Mouse (Mus musculus) kidney, adult 9 months (tissue): Measurements from ENCODE around the gene Gm44805.

Source experiments
- DNase-seq: peaks from one replicate; pipeline ENCODE4 v3.0.0; 2022

The Gm44805 gene

DNA sequence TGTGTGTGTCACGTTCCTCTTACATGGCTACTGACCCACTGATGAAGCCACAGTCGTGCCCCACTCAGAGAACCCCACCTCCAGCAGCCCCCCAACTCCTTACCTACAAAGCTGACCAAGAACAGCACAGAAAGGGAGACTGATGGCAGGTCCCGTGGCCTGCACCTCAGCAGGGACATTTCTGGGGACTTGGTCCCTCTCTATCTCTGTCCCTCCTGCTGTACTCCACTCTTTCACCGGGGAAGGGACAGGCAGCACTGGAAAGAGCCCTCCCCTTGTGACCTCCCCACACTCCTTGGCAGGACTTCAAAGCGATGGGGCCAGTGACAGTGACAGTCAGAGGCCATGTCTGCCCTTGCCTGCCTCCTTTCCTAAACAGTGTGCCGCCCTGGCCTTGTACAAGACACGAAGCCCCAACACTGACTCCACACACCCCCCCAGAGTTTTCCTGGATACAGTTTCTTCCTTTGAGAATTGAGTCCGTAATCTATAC, at the start of gene Gm44805, which contains the start of gene Apoc4:
Gene Gm44805, minus strand, starts transcription at position 222 of the 493 bp plus-strand sequence.
Gene Apoc4, minus strand, starts transcription at position 278 of the 493 bp plus-strand sequence.
- DNase-seq, result no peak

DNA sequence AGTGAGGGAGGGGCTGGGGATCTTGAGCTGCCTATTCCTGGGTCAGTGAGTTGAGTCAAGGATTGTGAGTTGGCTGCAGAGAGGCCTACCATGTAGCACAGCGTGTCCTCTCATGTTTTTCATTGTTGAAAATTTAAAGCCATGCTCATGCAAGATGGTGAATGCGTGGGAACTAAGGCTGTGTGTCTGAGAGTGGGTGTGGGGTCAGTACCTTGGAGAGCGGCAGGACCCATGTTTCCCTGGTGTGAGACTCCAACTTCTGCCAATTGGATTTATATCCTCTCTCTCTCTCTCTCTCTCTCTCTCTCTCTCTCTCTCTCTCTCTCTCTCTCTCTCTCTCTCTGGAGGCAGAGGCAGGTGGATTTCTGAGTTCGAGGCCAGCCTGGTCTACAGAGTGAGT, 45.3 kb upstream of the Gm44805 start:
- no peak for DNase-seq

DNA sequence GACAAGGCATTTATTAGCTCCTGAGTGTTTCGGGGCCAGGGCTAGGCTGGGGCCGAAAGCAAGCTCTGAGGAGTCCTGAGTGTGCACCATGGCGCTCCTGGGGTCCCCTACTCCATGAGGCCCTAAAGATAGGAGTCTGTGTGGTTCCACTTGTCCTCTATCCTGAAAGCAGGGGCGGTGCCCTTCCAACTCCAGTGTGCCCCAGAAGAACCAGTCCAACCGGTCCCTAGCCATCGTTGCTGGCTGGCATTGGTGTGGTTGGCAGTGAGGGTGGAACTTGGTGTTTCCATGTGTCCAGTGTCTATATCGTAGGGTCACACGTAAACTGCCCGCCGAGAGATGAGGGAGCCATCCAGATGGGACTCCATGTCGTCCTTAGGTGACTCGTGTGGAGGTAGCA, 42.9 kb upstream of the Gm44805 start:
- peak; percentile 55 for DNase-seq

DNA sequence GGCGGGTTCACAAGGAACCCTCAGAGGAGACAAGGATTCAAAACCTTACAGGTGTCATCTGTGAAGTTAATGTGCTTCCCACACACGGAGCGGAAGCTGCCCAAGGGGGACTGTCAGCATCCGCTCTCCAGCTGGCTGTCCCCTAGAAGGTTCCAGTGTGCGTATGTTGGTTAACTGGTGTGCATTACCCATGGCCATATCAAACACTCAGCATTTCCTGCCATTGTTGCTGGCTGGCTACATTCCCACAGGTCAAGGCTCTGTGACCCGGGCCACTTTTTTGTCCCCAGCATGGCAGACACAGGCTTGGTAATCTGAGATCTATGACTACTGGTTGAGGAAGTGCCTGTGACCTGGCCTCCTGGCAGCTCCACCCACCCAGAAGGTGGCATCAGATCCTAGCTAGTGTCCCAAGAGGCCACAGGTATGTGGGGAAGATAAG, 41.6 kb upstream of the Gm44805 start:
- peak; percentile 82 for DNase-seq

DNA sequence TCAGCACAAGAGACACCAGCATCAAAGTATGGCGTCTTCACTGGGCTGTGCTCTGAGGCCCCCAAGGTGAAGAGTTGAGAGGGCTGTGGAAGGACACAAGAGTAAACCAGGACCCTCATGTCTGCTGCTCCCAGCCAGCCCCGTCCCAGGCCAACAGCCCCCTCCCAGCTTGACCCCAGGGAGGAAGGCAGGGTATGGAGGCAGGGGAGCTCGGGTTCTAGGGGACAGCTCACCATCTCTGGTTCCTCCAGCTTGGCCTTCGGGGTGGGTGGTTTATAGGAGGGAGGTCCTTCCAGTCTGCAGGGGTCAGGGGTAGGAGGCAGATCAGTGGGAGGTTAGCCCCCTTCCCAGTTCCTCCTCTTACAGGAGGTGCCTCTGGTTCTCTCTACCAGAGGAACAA, 38.0 kb upstream of the Gm44805 start:
- no peak for DNase-seq

DNA sequence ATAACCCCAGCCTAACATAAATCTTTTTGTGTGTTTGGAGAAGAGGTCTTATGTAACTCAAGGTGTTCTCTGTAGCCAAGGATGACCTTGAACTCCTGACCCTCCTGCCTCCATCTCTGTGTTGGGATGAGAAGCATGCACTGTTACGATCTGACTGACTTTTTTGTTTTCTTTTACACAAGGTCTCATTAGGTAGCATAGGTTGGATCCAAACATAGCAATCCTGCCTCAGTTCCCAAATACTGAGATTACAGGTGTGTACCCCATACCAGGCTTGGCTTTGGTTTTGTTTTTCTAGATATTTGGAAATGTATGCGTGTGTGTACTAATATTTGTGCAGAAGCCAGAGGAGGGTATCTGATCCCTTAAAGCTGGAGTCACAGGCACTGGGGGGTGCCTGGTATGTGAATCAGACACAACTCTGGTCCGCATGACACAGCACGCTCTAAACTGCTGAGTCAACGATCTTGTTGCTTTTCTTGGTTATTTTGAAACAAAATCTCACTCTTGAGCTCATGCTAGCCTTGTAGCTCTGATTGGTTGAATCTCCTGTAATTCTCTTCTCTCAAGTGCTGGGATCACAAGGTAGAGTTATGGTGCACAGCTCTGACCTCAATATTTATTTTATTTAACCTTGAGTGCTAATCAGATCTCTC, 37.2 kb upstream of the Gm44805 start:
- no peak for DNase-seq

DNA sequence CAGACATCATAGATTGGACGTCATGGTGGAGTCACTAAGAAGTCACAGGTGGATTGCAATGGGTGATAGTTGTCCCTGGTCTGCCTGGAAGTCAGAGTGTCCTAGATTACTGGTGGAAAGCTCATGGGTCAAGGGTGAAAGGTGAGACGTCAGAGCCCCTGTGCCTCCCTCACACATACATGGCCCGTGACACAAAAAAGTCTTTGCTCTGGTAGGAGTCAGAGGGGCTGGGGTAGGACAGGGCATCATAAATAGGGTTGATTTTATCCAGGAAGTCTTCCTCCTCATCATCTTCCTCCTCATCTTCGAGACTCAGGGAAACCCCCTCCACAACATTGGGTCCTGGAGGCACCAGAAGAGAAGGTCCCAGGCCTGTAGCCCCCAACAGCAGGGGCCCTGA, 36.1 kb upstream of the Gm44805 start:
- no peak for DNase-seq

DNA sequence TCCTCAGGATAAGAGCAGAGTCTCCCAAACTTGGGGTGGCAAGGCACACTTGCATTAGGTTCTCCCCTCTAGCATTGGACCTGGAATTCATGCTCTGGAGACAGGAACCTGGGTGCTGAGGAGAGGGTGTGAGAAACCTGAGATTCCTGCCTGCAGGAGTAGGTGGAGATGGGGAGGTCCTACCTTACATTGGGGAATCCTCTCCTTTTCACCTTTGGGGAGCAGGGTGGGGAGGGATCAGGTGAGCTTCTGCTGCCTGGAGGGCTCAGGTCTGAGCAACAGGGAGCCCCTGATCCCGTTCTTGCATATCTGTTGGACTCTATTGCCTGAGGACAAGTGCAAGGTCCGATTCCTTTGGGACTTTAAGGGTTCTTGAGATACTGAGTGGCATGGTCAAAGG, 35.6 kb upstream of the Gm44805 start:
- DNase-seq, result no peak

DNA sequence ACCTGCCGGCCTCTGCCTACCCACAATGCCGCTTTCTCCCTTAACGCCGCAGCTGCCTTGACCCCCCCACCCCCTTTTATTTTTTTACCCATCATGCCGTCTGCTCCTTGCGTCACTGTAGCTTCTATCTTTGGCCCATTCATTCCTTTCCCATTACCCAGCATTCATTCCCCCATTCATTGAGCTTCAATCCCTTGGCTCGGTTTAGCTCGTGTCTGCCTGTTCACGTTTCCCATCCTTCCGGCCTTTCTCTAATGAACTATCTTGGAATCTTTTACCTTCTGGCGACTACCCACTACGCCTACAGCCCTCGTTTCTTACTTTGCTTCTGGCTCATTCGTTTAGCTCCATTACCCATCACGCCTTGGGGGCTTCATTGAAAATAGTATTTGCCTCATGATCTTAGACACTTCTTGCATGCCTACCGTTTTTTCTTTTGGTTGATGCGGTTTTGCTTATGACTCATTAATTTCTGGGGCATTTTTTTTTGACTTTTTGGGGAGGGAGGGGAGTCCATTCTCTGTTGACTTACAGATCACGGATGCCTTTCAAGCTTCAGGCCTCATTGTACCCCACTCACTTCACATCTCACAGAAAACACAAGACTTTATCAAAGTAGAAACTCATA, 34.9 kb upstream of the Gm44805 start:
- no peak for DNase-seq

DNA sequence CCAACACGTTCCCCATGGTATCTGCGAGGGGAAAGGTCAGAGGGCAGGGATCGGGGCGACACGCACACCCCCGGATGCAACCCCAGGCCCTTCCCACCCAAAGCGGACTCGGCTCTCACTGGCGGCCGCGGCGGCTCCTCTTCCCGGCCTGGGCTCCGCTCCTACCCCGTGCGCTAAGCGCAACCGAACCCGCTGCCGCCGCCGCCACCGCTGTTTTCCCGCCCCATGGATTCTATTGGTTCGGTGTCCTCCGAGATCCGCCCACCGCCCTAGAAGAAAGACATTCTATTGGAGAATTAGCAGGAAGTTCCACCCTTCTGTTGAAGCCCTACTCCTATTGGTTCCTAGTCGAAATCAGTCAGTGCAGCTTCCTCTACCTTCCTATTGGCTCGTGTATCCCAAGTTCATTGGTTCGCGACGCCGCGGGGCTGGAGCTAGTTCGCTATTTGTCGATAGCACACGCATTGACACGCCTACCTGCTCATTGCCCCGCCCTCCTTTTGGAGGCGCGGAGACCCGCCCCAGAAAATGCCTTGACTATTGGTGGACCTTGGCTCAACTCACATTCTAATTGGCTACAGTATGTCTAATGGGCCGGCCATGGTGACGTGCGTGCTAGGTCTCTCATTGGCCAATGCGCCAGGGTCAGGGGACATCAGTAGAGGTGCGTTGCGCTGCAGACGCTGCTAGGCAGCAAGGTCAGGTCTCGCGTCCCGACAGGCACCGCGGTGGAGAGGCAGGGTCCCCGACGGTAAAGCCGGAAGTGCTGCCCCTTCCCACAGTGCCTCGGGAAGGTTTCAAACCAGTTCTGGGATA, 34.2 kb upstream of the Gm44805 start, which contains the start of gene Tomm40:
Gene Tomm40, minus strand, starts transcription at position 200 of the 816 bp plus-strand sequence.
- peak; percentile 100 for DNase-seq

DNA sequence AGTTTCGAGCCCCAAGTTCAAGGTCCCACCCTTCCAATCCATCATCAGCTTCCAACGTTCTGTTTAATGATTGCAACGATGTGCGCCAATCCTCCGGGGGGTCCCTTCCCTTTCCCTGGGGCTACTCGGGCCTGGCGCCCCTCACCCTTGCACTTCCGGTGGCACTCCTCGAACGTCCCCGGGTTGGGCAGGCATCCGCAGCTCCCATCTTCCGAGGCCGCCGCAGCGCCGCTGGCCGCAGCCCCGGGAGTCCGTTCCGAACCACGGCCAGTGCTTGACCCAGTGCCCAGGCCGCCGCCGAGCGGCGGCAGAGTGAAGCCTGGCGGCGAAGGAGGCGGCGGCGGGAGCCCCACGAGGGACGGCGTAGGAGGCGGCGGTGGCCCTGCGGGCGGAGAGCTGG, 33.6 kb upstream of the Gm44805 start:
- DNase-seq, result peak; percentile 42

DNA sequence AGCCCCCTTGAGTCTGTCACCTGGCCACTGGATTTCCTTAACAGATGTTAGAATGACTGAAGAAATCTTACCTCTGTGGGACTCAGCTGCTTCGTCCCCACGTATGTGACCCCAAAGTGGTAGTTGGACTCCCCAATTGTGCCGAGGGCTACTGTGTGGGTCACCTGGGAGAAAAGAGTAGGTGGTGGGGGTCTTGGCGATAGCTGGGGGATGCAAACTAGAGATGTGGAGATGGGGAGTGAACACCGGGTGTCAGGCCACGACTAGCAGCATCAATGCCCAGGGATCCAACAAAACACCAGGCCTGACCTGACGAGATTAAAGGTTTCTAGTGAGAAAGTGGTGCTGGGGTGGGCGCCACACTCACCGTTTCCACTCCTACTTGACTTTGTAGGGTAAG, 32.4 kb upstream of the Gm44805 start:
- no peak for DNase-seq

DNA sequence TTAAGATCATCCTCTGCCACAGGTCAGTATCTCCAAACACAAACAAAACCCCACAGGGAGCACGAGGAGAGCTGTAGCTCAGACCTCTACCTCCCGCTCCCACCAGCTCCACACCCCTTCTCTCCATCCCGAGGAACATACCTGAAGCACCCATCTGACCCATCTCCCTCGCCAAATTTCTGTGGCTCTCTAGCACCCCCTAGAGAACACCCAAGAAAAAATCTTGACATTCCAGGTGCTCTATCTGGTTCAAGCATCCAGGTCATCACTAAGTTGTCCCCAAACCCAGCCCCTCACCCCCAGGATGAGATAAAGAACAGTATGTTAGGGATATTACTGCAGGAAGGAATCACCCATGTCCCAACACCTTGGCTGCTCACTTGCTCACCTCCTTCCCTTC, 32.0 kb upstream of the Gm44805 start:
- DNase-seq, result no peak

DNA sequence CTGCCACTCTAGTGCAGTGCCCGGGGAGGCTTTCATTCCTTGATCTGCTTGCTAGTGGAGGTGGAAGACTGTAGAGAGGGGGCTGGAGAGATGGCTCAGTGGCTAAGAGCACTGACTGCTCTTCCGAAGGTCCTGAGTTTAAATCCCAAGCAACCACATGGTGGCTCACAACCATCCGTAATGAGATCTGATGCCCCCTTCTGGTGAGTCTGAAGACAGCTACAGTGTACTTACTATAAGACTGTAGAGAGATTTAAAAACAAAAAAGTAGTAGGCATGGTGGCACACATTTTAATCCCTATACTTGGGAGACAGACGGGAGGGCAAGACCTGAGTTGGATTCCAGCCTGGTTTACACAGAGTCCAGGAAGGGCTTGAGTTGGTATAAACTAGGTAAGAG, 31.2 kb upstream of the Gm44805 start:
- DNase-seq, result no peak

DNA sequence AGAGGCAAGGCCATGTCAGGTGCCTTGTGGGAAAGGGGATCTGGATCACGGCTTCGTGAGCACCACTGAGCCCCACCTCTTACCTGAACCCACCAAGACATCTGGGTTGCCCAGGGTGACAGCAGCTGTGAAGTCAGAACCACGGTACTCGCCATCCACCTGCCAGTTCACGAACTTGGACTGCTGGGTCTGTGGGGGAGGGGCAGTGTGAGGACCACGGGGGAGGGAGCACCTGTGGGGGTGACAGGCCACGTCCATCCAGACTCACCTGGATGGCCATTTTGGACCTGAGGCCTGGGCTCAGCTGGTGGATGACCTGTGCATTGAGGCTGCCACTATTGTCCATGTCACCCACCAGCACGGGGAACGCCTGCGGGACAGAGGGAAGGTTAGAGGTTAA, 29.4 kb upstream of the Gm44805 start:
- no peak for DNase-seq

DNA sequence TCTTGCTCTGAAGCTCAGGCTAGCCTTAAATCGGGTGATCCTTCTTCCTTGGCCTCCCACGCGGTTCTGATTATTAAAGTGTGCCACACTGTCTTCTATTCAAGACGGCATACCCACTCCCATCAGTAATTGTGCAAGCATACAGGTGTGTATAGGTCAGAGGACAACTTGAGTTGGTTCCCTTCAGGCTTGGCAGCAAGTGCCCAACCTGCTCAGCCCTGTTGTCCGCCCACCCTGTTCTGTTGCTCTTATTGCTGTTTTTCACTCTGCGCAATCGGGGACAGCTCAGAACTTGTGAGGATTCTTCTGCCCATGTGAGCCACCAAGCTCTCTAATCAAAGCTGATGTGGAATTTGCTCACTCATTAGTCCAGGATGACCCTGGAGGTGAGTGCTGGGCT, 24.0 kb upstream of the Gm44805 start:
- no peak for DNase-seq

DNA sequence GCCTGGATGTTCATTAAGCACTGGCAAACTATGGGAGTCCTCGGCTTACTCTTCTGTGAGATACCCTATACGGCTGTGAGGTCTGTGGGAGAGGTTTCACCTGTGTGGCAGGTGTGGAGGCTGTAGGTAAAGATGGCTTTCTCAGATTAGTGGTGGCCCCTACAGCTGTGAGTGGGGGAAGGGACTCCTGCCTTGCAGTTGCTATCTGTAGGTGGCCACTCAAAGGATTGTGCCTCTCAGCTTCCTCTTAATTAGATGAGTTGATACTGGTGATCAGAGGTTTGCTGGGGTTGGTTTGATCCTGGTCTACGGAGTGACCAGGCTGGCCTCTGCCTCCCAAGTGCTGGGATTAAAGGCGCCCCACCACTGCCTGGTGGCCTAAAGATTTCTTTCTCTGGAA, 23.3 kb upstream of the Gm44805 start:
- DNase-seq, result no peak

DNA sequence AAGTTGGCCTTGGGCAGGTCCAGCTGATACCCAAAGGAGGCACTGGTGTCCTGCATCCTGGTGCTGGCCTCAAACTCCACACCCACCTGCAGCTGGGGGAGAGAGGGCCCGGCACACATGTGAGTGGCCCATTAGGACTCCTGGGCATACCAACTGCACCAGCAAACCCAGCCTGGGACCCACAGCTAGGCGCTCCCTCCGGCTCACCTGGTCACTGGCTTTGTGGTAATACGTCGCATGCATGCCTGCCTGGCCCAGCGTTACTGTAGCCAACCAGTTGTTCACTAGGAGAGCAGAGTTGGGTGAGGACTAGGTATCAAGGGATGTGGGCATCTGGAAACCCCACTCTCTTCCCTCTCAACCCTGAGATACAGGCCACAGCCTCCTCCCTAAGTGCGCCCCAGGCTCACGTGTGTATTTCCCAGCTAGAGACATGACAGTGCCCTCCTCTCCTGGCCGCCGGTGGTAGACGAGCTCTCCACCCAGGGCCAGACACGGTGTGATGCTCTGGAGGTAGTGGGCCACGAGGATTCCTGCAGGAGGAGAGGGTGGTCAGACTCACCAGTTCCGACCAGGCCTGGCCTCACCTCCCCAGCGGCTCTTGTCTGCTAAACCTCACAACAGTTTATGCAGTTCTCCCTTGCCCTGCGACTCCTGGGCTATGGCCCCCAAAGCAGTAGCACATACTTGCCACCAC, 21.8 kb upstream of the Gm44805 start:
- DNase-seq, result no peak

DNA sequence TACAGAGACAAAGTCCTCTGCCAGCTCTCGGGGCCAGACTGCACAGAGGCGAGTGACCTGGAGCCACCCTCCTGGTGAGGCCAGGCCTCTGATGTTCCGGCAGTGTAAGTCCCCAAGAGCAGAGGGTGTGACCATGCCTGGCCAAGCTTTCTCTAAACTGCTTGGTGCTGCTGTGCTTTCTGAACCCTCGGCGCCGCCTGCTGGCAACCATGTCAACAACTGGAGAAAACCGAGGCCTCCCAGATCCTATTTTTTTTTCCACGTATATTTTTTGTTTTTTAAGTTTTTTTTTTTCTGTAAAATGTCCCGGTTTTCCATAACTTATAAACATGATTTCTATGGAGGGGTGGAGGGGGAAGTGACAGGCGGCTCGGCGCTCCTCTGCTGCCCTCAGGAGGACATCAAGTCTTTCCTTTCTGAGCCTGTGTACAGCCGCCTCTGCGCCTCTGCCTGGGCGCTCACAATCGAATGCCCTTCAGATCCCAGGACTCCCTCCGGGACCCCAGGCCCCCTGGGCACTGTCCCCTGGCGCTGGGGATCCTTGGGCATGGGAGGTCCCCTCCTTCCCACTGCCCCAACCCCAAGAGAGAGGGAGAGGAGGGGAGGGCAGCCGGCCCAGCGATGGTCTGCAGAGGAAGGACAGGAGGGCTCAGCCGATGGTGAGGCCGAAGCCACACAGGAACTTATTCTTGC, 20.0 kb upstream of the Gm44805 start:
- DNase-seq, result peak; percentile 88

DNA sequence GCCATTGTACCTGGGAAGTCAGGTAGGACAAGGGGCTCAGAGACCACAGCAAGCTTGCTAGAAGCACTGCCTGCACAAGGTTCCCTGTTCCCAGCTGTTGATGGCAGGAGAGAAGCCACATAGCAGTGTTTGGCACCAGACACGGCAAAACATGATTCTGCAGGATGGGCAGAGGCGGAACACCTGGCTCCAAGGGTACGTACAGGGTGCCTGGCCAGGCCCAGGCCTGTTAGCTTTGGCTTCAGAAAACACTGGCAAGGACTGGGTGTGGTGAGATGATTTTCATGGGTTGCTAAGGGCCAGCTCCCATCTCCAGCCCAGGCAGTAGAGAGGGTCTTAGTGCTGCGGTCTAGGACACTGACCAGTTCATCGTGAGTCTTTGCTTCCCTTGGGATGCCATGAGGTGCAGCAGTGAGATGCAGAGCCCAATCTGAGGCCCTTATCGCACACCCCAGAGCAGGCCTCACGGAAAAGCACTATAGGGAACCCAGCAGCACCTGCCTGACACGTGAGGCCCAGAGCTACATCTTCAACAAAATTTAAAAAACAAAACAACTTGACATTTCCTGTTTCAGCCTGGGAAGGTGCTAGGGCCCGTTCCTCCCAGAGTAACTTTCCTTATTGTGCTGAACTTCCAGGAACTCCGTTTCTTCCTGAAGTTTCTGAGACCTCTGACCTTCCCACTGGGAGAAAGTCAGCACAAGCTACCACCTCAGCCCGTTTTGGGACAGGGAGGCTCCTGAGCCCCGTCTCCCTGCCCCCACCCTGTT, 19.3 kb upstream of the Gm44805 start:
- no peak for DNase-seq

DNA sequence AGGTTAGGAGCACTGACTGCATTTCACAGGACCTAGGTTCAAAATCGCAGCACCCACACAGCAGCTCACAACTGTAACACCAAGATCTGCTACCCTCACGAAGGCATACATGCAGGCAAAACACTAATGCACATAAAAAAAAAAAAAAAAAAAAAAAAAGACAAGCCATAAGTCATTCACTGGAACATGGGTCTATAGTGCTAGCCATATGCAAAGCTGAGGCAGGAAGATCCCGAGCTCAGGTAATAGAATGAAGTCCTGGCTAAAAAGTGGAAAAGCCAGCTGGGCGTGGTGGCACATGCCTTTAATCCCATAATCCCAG, 18.6 kb upstream of the Gm44805 start:
- no peak for DNase-seq
